In genomic region chr8:107172969-107173645, GRCm38 (mm10) we compare ENCODE assay signal across 20 mouse cellular contexts. TPM values are rescaled to one million over a fixed set of nuclear protein-coding genes. Genes with fewer than 3 reads are reported as not detected.
DNase-seq lines count a peak whose midpoint lies in the region; ATAC-seq and TF ChIP-seq lines count a peak whose summit lies in the region.
"Had no signal": no experiment of that assay in that cellular context is flagged by ENCODE, and none has a peak within 500 bp of the region (broad histone marks: within the 10 kb centered on the region; RNA-seq: fewer than 3 reads in every experiment).

No protein-coding gene starts in this region.

- H3K4me3 ChIP-seq in heart, embryonic 14.5 days (ENCODE audit: control insufficient read depth in 1 of 2, insufficient read depth in 1 of 2, low read depth in 1 of 2, low read length in 2 of 2): no peak overlapping the region
- no peak overlapping the region for H3K4me3 ChIP-seq in neural tube, embryonic 12.5 days
- H3K4me3 ChIP-seq in hindbrain, postnatal 0 days (ENCODE audit: low read length): no peak overlapping the region
- H3K4me3 ChIP-seq: limb, embryonic 13.5 days; lung, embryonic 15.5 days had no signal

- H3K4me1 ChIP-seq in heart, embryonic 14.5 days (ENCODE audit: control insufficient read depth in 2 of 2, insufficient read depth in 2 of 2, low read length in 2 of 2): peaks cover 0 to 9% of the 10 kb centered on the region in 2 experiments; a peak in 3 of 4 replicates
- peaks cover 5% of the 10 kb centered on the region; the same call in 1 of the 2 replicates for H3K4me1 ChIP-seq in neural tube, embryonic 12.5 days
- no peaks in the 10 kb centered on the region for H3K4me1 ChIP-seq in hindbrain, postnatal 0 days (ENCODE audit: insufficient read depth, low read length)
- H3K4me1 ChIP-seq: limb, embryonic 13.5 days; lung, embryonic 15.5 days had no signal

- H3K36me3 ChIP-seq in heart, embryonic 14.5 days (ENCODE audit: control insufficient read depth, insufficient read depth, low read length): peaks cover 84% of the 10 kb centered on the region
- peaks cover 74% of the 10 kb centered on the region for H3K36me3 ChIP-seq in neural tube, embryonic 12.5 days
- peaks cover 36% of the 10 kb centered on the region for H3K36me3 ChIP-seq in hindbrain, postnatal 0 days (ENCODE audit: insufficient read depth, low read length)

- no peak for DNase-seq in heart, postnatal 36 days
- no peak for DNase-seq in neural tube, embryonic 10.5 days (ENCODE audit: extremely low spot score, low spot score)
- DNase-seq in hindbrain, postnatal 0 days (ENCODE audit: low spot score): peak; percentile 33
- DNase-seq in urinary bladder, postnatal 4 days (ENCODE audit: low spot score in 2 of 2): no peak
- no peak for DNase-seq in thymus, postnatal 36 days
- DNase-seq: adrenal gland, adult 8-10 months; cerebellum, adult 9-10 months; gastrocnemius, postnatal 14 days; layer of hippocampus, postnatal 36 days; lung, postnatal 4 days; right cerebral cortex, postnatal 14 days; thymus, adult 18-20 months had no signal

- no peak for ATAC-seq in heart, embryonic 14.5 days (ENCODE audit: insufficient number of reproducible peaks, insufficient read depth, low FRiP score, low read depth)
- no peak for ATAC-seq in neural tube, embryonic 12.5 days (ENCODE audit: low FRiP score, low read depth)
- ATAC-seq in hindbrain, postnatal 0 days: no peak
- ATAC-seq: forebrain, embryonic 14.5 days; intestine, postnatal 0 days had no signal

- intact Hi-C loops in heart, postnatal 36 days (cut with DNase I): loop anchor here (2.0 to 10.0 kb wide), 2 partner anchors 58 to 152 kb away; no protein-coding TSS in a partner anchor

- H3K9me3 ChIP-seq in heart, embryonic 14.5 days (ENCODE audit: control insufficient read depth, low read length): peaks cover 2% of the 10 kb centered on the region
- no peaks in the 10 kb centered on the region for H3K9me3 ChIP-seq in neural tube, embryonic 12.5 days
- no peaks in the 10 kb centered on the region for H3K9me3 ChIP-seq in hindbrain, postnatal 0 days (ENCODE audit: low read length)
- H3K9me3 ChIP-seq: lung, embryonic 15.5 days had no signal

- WGBS in heart, embryonic 14.5 days: 66% methylated on average over 9 of the region's 9 CpGs
- WGBS in neural tube, embryonic 12.5 days: 75% methylated on average over 9 of the region's 9 CpGs
- 59% methylated on average over 9 of the region's 9 CpGs for WGBS in hindbrain, postnatal 0 days

- H3K9ac ChIP-seq in heart, embryonic 14.5 days (ENCODE audit: low read length): no peak overlapping the region
- 0 out of 2 replicates have a peak overlapping the region, but pooled peaks have one; percentile 9 for H3K9ac ChIP-seq in neural tube, embryonic 12.5 days
- H3K9ac ChIP-seq in hindbrain, postnatal 0 days (replicated peaks; ENCODE audit: low read length): no peak overlapping the region
- H3K9ac ChIP-seq: limb, embryonic 13.5 days; liver, embryonic 14.5 days; lung, embryonic 15.5 days had no signal

- H3K4me2 ChIP-seq in heart, embryonic 14.5 days (ENCODE audit: low read length): no peak overlapping the region
- no peak overlapping the region for H3K4me2 ChIP-seq in neural tube, embryonic 12.5 days (replicated peaks)
- H3K4me2 ChIP-seq in hindbrain, postnatal 0 days (ENCODE audit: low read depth, low read length): no peak overlapping the region
- H3K4me2 ChIP-seq: limb, embryonic 13.5 days; lung, embryonic 15.5 days had no signal

- peak overlapping the region; percentile 19 to 39; a peak in 2 of 4 replicates for H3K27ac ChIP-seq in heart, embryonic 14.5 days (replicated peaks in 1 of 2; ENCODE audit: control insufficient read depth in 1 of 2, insufficient read depth in 1 of 2, low read depth in 2 of 2, low read length in 2 of 2)
- no peak overlapping the region for H3K27ac ChIP-seq in neural tube, embryonic 12.5 days
- H3K27ac ChIP-seq in hindbrain, postnatal 0 days: 0 out of 2 replicates have a peak overlapping the region, but pooled peaks have one; percentile 11
- H3K27ac ChIP-seq: kidney, postnatal 0 days; limb, embryonic 13.5 days; liver, embryonic 14.5 days; lung, embryonic 15.5 days had no signal

- H3K27me3 ChIP-seq in heart, embryonic 14.5 days (ENCODE audit: control insufficient read depth, insufficient read depth, low read length): no peaks in the 10 kb centered on the region
- no peaks in the 10 kb centered on the region for H3K27me3 ChIP-seq in neural tube, embryonic 12.5 days (replicated peaks)
- no peaks in the 10 kb centered on the region for H3K27me3 ChIP-seq in hindbrain, postnatal 0 days (ENCODE audit: insufficient read depth, low read length)
- H3K27me3 ChIP-seq: limb, embryonic 13.5 days; lung, embryonic 15.5 days had no signal

- TF ChIP-seq CTCF in hindbrain, postnatal 0 days (IDR thresholded peaks at IDR 0.05; ENCODE audit: low read depth): no peak

RNA-seq across cellular contexts. Expression of gene Cyb5b, which starts 22.7 kb away (rescaled TPM):
- polyA plus RNA-seq in heart, embryonic 14.5 days (2014; fragmentation: Nextera tagmentation; extraction: Ambion mirVana): 65.6 and 71.9 TPM in 2 replicates
- 10 to 100 TPM; 29.4 to 43.2 TPM for total RNA-seq in heart, postnatal 36 days (2021)
- 124 and 132 TPM in 2 replicates for polyA plus RNA-seq in neural tube, embryonic 12.5 days (2016; fragmentation: Nextera tagmentation; extraction: Ambion mirVana)
- total RNA-seq in hindbrain, postnatal 0 days (2014; rRNA removed): 89.5 and 95.2 TPM in 2 replicates
- polyA plus RNA-seq in hindbrain, postnatal 0 days (2015; fragmentation: Nextera tagmentation; extraction: Ambion mirVana): 81.6 and 82.9 TPM in 2 replicates
